Mouse (Mus musculus): ENCODE results near the gene Eif4a1.
"Not testable (repeated sequence)": the region's sequence is repeated elsewhere in the genome, so short reads cannot be mapped to it uniquely, and the experiment has no call there.

The Eif4a1 gene

DNA sequence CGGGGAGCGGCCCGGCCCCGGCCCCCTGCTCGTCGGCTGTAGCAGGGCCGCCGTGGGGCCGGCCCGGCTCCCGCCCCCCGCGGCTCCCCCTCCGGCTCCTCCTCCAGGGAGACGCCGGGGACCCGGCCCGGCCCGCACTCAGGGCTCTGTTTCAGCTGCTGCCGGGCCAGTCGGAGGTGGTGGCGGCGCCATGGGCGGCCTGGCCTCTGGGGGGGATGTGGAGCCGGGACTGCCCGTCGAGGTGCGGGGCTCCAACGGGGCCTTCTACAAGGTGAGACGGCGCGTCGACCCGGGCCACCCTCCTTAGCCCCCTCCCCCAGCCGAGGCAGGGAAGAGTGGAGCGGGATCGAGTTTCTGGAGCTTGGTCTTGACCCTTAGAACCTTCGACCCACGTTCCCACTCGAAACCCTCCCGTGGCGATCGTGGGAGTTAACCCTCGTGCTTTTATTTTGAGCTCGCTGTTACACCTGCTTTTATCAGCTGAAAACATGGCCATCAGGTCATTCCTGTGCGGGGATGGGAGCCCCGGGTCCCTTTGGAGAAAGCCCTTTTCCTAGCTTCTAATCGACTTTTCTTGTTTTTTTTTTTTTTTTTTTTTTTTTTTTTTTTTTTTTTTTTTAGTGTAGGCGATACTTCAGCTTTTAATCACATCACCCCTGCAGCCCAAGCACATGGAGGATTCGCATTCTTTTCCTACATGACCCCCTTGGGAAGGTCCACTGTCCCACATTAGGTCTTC, 38.9 kb downstream of the Eif4a1 start:
- DNase-seq (ENCODE audit: low spot score in 2 of 2): peak in 1 of 2 experiments; percentile 60

DNA sequence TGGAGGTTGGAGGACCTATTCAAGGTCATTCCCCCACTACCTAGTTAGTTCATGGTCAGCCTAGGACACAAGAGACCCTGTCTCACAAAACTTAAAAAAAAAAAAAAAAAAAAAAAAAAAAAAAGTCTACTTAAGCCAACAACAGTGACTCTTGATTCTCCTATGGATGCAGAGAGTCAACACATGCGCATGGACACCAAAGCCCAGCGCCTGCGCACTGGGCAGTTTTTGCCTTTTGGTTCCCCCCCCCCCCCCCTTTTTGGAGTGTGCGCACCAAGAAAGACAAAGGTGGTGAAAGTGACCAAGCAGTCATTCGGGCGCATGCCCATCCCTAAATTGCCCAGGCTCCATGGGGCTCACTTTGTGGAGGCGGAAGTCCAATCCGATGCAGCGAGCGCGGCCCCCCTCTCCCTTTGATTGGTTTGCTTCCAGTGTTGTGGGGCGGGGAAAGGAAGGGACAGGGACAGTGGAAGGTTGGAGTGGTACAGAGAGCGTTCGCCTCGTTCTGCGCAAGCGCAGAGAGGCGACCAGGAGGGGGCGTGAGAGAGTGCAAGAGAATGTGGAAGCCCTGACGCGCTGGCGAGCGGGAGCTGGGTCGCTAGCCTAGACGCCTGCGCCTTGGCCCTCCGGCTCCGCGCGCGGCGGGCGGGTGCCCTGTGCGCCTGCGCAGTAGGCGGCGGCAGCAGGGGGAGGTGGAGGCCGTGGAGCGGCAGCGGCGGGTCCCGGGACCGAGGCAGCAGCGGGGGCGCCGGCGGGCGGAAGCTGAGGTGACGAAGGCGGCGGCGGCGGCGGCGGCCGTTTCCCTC, 39.7 kb downstream of the Eif4a1 start, which contains the start of gene Fxr2:
Gene Fxr2 (plus strand): TSS at position 707 of the 806 bp plus-strand sequence.
- DNase-seq (ENCODE audit: low spot score in 2 of 2): peak; percentile 100

- no peak for DNase-seq (ENCODE audit: low spot score in 2 of 2)
Measured at GRCm38 (mm10) chr11:69629802-69630201, 42.4 kb downstream of the Eif4a1 start.

DNA sequence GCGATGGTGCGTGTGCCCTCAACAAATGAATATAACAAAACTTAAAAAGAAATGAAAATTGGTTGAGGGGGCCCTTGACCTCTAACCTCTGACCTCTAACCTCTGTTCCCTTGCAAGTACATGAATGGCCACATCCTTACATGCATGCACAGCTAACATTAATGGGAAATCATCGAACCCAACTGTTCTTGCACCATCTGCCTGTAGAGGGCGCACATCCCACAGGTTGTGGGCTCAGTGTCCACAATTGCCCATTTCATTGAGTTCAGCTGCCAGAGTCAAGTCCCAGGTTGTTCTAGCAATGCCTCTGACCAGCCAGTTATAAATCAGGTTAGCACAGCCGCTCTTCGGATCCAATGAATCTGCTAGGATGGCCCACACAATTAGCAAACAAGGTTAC, 43.9 kb downstream of the Eif4a1 start:
- peak; percentile 62 to 77 for DNase-seq (ENCODE audit: low spot score in 2 of 2)

GRCm38 (mm10) chr11:69624339-69624738, 47.9 kb downstream of the Eif4a1 start:
- DNase-seq (ENCODE audit: low spot score in 2 of 2): not testable (repeated sequence)

DNA sequence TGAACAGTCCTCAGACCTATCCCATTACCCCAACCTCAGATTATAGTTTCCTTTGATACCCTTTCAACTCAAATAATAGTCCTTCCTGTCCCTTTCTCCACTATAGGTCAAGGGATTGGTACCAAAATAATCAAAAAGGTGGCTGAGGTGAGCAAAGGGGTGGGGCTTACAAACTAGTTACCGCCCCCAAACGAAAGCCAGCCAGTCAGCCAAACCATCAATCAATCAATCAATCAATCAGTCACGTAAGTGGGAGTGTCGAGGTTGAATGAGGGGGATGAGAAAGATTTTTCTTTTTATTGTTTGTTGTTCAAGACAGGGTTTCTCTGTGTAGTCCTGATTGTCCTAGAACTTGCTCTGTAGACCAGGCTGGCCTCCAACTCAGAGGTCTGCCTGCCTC, 49.2 kb downstream of the Eif4a1 start:
- no peak for DNase-seq (ENCODE audit: low spot score in 2 of 2)

GRCm38 (mm10) chr11:69622406-69622805, 49.8 kb downstream of the Eif4a1 start:
- no peak for DNase-seq (ENCODE audit: low spot score in 2 of 2)

DNA sequence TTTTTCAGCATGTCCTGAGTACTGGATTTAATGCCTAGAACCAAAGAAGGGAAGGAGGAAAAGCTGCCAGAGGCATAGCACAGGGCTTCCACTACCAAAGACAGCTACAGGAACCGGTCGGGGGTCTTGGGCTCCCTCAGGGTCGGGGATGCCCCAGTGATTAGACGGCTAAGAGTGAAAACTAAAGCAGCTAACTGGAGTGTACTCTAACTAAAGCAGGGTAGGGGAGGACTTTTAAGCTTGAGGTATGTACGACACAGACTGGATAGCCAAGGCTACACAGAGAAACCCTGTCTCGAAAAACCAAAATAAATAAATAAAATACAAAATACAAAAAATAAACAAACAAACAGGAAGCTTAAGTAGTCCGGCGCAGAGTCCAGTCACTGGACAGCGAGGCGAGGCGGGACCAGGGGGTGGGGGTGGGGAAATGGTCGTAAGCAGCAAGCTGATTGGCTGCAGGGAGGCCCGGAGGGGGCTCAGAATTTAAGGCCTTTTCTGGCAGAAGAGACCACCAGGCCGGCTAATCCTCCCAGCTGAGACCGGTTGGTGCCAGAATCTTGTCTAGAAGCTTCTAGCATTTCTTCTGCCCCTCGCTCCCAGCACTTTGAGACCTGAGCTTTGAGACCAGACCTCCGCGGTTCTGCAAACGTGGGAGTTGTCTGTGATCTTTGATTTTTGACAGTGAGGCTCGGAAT, 50.5 kb downstream of the Eif4a1 start, which contains the start of gene Sat2:
Gene Sat2 (plus strand): TSS at position 454 of the 698 bp plus-strand sequence.
- DNase-seq (ENCODE audit: low spot score in 2 of 2): no peak

- no peak for DNase-seq (ENCODE audit: low spot score in 2 of 2)
Measured at GRCm38 (mm10) chr11:69620394-69621081, 51.7 kb downstream of the Eif4a1 start.

DNA sequence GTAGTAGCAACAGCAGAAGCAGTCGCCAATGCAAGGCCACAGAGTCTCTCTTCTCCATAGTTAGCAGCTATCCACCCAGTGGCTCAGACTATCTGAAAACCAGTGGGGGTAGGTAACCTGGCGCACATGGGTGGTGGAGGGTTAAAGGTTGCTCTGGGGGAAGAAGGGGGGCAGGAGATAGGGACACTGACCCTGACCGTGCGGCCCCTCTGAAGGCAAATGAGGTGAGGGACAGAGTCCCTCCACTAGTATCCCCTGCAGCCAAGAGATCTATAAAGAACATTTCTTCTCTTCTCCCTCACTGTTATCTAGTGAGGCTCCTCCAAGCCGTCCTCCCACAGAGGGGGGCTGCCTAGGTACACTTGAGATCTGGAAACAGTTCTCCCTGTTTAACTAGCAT, 54.4 kb downstream of the Eif4a1 start, which contains the start of gene Shbg:
Gene Shbg (minus strand): TSS at position 101 of the 400 bp plus-strand sequence.
- DNase-seq (ENCODE audit: low spot score in 2 of 2): no peak

All from spleen, postnatal 14 days (tissue).